Mouse (Mus musculus): ENCODE measurements around the gene Slc46a1. TPM values are rescaled to one million over a fixed set of nuclear protein-coding genes. Genes with fewer than 3 reads are reported as not detected.

Gene Slc46a1
- polyA plus RNA-seq, 1 experiment from 2014 or later = 13.0 TPM

- Histone ChIP-seq H3K4me2 (ENCODE audit: low read depth, low read length) (peak overlapping the region; percentile 74), H3K36me3 (replicated peaks; ENCODE audit: control insufficient read depth, insufficient read depth, low read depth, low read length) (peaks cover 8% of the 10 kb centered on the region), H3K4me3 (ENCODE audit: low read depth, low read length) (peak overlapping the region; percentile 70), H3K9me3 (replicated peaks; ENCODE audit: control insufficient read depth, low read length) (no peaks in the 10 kb centered on the region), H3K9ac (replicated peaks; ENCODE audit: low read length) (peak overlapping the region; percentile 88; the same call in 1 of the 2 replicates), H3K4me1 (ENCODE audit: control insufficient read depth, insufficient read depth, low read length) (no peaks in the 10 kb centered on the region; the same call in 1 of the 2 replicates), H3K27me3 (ENCODE audit: control insufficient read depth, insufficient read depth, low read length) (no peaks in the 10 kb centered on the region), H3K27ac (replicated peaks; ENCODE audit: low read depth, low read length) (no peak overlapping the region)
- no peak for DNase-seq (ENCODE audit: low spot score)
- ATAC-seq (replicated peaks; ENCODE audit: insufficient number of reproducible peaks, low FRiP score, low TSS enrichment, low read depth) = no peak
- 84% methylated on average over 3 of the region's 3 CpGs for WGBS
These were observed 47.8 kb downstream of the Slc46a1 start for GRCm38 (mm10) chr11:78513106-78513790.

DNA sequence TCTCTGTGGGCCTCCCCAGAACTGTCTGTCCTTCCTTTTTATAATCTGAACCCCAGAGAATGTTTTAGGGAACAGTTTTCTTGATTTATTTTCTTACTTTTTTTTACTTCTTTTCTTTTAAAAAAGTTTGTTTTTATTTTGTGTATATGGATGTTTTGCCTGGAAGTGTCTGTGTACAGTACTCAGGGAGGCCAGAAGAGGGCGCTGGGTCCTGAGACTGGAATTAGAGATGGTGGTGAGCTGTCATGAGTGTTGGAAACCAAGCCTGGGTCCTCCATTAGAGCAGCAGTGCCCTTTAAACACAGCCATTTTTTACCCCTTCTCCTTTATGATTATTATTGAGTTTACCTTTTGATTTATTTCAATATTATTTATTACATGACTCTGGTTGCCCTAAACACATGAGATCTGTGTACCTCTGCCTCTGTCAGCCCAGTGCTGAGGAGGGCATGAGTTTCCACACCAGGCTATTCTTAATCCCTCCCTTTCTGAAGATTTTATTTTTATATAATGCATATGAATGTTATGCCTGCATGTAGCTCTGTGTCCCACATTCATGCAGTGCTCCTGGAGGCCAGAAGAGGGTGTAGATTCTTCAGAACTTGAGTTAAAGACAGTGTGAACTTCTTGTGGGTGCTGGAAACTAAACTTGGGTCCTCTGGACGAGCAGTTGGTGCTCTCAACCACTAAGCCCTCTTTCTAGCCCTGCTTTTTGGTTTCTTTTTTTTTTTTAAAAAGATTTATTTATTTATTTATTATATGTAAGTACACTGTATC, 50.2 kb downstream of the Slc46a1 start:
- DNase-seq (ENCODE audit: low spot score) = no peak
- Histone ChIP-seq H3K36me3 (replicated peaks; ENCODE audit: control insufficient read depth, insufficient read depth, low read depth, low read length) (peaks cover 10% of the 10 kb centered on the region), H3K4me3 (ENCODE audit: low read depth, low read length) (no peak overlapping the region), H3K27me3 (ENCODE audit: control insufficient read depth, insufficient read depth, low read length) (no peaks in the 10 kb centered on the region), H3K4me2 (ENCODE audit: low read depth, low read length) (no peak overlapping the region), H3K4me1 (ENCODE audit: control insufficient read depth, insufficient read depth, low read length) (no peaks in the 10 kb centered on the region; the same call in 1 of the 2 replicates), H3K9ac (replicated peaks; ENCODE audit: low read length) (no peak overlapping the region), H3K27ac (replicated peaks; ENCODE audit: low read depth, low read length) (no peak overlapping the region), H3K9me3 (replicated peaks; ENCODE audit: control insufficient read depth, low read length) (no peaks in the 10 kb centered on the region)
- 65% methylated on average over 2 of the region's 2 CpGs for WGBS
- ATAC-seq (replicated peaks; ENCODE audit: insufficient number of reproducible peaks, low FRiP score, low TSS enrichment, low read depth) = no peak

DNA sequence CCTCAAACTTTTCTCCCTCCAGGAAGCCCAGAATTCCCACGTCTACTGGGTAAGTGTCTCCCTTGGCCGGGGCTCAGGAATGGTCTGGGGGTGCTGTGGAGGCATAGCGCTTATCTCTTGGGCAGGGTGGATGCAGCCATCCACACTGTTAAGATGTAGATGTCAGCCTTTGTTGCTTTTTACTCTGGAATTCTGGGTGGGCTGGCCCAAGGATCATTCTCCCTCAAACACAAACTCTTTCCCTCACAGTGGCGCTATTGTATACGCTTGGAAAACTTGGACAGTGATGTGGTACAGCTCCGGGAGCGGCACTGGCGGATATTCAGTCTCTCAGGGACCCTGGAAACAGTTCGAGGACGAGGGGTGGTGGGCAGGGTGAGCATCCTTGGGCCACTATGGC, 53.4 kb downstream of the Slc46a1 start:
- no peak overlapping the region for H3K9ac ChIP-seq (replicated peaks; ENCODE audit: low read length)
- no peak overlapping the region for H3K4me3 ChIP-seq (ENCODE audit: low read depth, low read length)
- no peak overlapping the region for H3K4me2 ChIP-seq (ENCODE audit: low read depth, low read length)
- H3K27ac ChIP-seq (replicated peaks; ENCODE audit: low read depth, low read length) = no peak overlapping the region
- 94% methylated on average over 10 of the region's 10 CpGs for WGBS
- H3K9me3 ChIP-seq (replicated peaks; ENCODE audit: control insufficient read depth, low read length) = no peaks in the 10 kb centered on the region
- peaks cover 15% of the 10 kb centered on the region for H3K36me3 ChIP-seq (replicated peaks; ENCODE audit: control insufficient read depth, insufficient read depth, low read depth, low read length)
- H3K4me1 ChIP-seq (ENCODE audit: control insufficient read depth, insufficient read depth, low read length) = no peaks in the 10 kb centered on the region
- DNase-seq (ENCODE audit: low spot score) (no peak), ATAC-seq (replicated peaks; ENCODE audit: insufficient number of reproducible peaks, low FRiP score, low TSS enrichment, low read depth) (no peak)
- no peaks in the 10 kb centered on the region for H3K27me3 ChIP-seq (ENCODE audit: control insufficient read depth, insufficient read depth, low read length)

Other genes with a start within 250 kb of the Slc46a1 start
- gene Sdf2, start 220.0 kb upstream of the Slc46a1 start, polyA plus RNA-seq (2014; fragmentation: Nextera tagmentation; extraction: Ambion mirVana) = 47.3 and 55.6 TPM in 2 replicates
- 24.9 and 27.4 TPM in 2 replicates for gene Supt6, start 219.7 kb upstream of the Slc46a1 start, polyA plus RNA-seq (2014; fragmentation: Nextera tagmentation; extraction: Ambion mirVana)
- gene 2610507B11Rik, start 203.9 kb upstream of the Slc46a1 start, polyA plus RNA-seq (2014; fragmentation: Nextera tagmentation; extraction: Ambion mirVana) = 59.7 and 66.9 TPM in 2 replicates
- 0.11 TPM in 1 of 2 replicates, not detected in the other for gene BC030499, start 174.9 kb upstream of the Slc46a1 start, polyA plus RNA-seq (2014; fragmentation: Nextera tagmentation; extraction: Ambion mirVana)
- gene Spag5, start 164.2 kb upstream of the Slc46a1 start, polyA plus RNA-seq (2014; fragmentation: Nextera tagmentation; extraction: Ambion mirVana) = 54.8 and 62.0 TPM in 2 replicates
- 2.7 and 4.6 TPM in 2 replicates for gene Aldoc, start 142.7 kb upstream of the Slc46a1 start, polyA plus RNA-seq (2014; fragmentation: Nextera tagmentation; extraction: Ambion mirVana)
- 55.4 and 64.0 TPM in 2 replicates for gene Pigs, start 137.3 kb upstream of the Slc46a1 start, polyA plus RNA-seq (2014; fragmentation: Nextera tagmentation; extraction: Ambion mirVana)
- gene Unc119, start 122.2 kb upstream of the Slc46a1 start, polyA plus RNA-seq (2014; fragmentation: Nextera tagmentation; extraction: Ambion mirVana) = 77.0 and 84.7 TPM in 2 replicates
- gene Foxn1, start 79.1 kb upstream of the Slc46a1 start, polyA plus RNA-seq (2014; fragmentation: Nextera tagmentation; extraction: Ambion mirVana) = 0.14 and 0.50 TPM in 2 replicates
- not detected in 2 replicates for gene Slc13a2, start 43.5 kb upstream of the Slc46a1 start, polyA plus RNA-seq (2014; fragmentation: Nextera tagmentation; extraction: Ambion mirVana)
- gene Sarm1, start 32.1 kb downstream of the Slc46a1 start, polyA plus RNA-seq (2014; fragmentation: Nextera tagmentation; extraction: Ambion mirVana) = 4.1 and 4.7 TPM in 2 replicates
- 24.8 and 30.4 TPM in 2 replicates for gene Vtn, start 33.4 kb downstream of the Slc46a1 start, polyA plus RNA-seq (2014; fragmentation: Nextera tagmentation; extraction: Ambion mirVana)
- gene Sebox, start 37.8 kb downstream of the Slc46a1 start, polyA plus RNA-seq (2014; fragmentation: Nextera tagmentation; extraction: Ambion mirVana) = not detected in 2 replicates
- gene Tmem199, start 46.5 kb downstream of the Slc46a1 start, polyA plus RNA-seq (2014; fragmentation: Nextera tagmentation; extraction: Ambion mirVana) = 66.4 and 70.1 TPM in 2 replicates
- gene Poldip2, start 46.5 kb downstream of the Slc46a1 start, polyA plus RNA-seq (2014; fragmentation: Nextera tagmentation; extraction: Ambion mirVana) = 159 and 161 TPM in 2 replicates
- gene Tnfaip1, start 70.6 kb downstream of the Slc46a1 start, polyA plus RNA-seq (2014; fragmentation: Nextera tagmentation; extraction: Ambion mirVana) = 91.6 and 91.9 TPM in 2 replicates
- gene Ift20, start 70.7 kb downstream of the Slc46a1 start, polyA plus RNA-seq (2014; fragmentation: Nextera tagmentation; extraction: Ambion mirVana) = 125 and 138 TPM in 2 replicates
- gene Tmem97, start 85.1 kb downstream of the Slc46a1 start, polyA plus RNA-seq (2014; fragmentation: Nextera tagmentation; extraction: Ambion mirVana) = 73.7 and 76.3 TPM in 2 replicates
- 21.1 and 22.8 TPM in 2 replicates for gene Nlk, start 231.7 kb downstream of the Slc46a1 start, polyA plus RNA-seq (2014; fragmentation: Nextera tagmentation; extraction: Ambion mirVana)